Mouse (Mus musculus): ENCODE results near the gene Bnip3.

DNA sequence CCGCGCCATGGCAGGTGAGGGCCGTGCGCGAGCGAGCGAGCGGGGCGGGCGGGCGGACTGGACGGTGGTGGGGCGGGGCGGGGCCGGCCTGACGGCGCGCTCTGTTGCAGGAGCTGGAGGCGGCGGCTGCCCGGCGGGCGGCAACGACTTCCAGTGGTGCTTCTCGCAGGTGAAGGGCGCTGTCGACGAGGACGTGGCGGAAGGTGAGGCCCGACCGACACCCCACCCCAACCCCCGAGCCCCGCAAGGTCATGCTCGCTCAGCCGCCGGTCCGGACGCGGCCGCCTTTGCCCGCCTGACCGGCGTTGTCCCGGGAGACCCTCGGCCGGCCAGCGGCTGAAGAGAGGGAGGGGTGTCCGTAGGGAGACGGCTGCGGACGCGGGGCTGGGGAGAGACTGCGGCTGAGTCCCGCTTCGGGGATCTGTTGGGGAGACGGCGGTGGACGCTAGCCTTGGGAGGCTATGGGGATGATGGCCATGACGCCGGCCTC, 62.8 kb downstream of the Bnip3 start:
- TF ChIP-seq POLR2A (IDR thresholded peaks at IDR 0.05; ENCODE audit: borderline replicate concordance, extremely low read depth, insufficient read depth, insufficient read length, poor library complexity, severe bottlenecking), result no peak
- no peak for TF ChIP-seq CTCF (IDR thresholded peaks at IDR 0.05; ENCODE audit: borderline replicate concordance, extremely low read depth, insufficient read depth, insufficient read length)

All from brain, embryonic 14.5 days (tissue).